ENCODE assay signal across 9 mouse cellular contexts in genomic region chr17:47922116-47922515, GRCm38 (mm10). TPM values are rescaled to one million over a fixed set of nuclear protein-coding genes. Genes with fewer than 3 reads are reported as not detected.
DNase-seq lines count a peak whose midpoint lies in the region; ATAC-seq and TF ChIP-seq lines count a peak whose summit lies in the region.
"Had no signal": no experiment of that assay in that cellular context is flagged by ENCODE, and none has a peak within 500 bp of the region (broad histone marks: within the 10 kb centered on the region; RNA-seq: fewer than 3 reads in every experiment).

No protein-coding gene starts in this region.

- intact Hi-C loops in gastrocnemius, postnatal 36 days (cut with DNase I), result loop anchor here (5.0 kb wide), 1 partner anchor 125 kb away; no protein-coding TSS in a partner anchor

- TF ChIP-seq EP300 in liver, embryonic 14.5 days (IDR thresholded peaks at IDR 0.05; ENCODE audit: low read depth), result no peak

- H3K27me3 ChIP-seq in lung, embryonic 16.5 days (ENCODE audit: control insufficient read depth, insufficient read depth, low read depth, low read length), result no peaks in the 10 kb centered on the region; the same call in 1 of the 2 replicates
- H3K27me3 ChIP-seq in forebrain, embryonic 15.5 days, result peaks cover 16% of the 10 kb centered on the region; the same call in 1 of the 2 replicates
- peaks cover 34% of the 10 kb centered on the region for H3K27me3 ChIP-seq in liver, embryonic 14.5 days (ENCODE audit: control insufficient read depth, insufficient read depth, low read length)

- peak overlapping the region; percentile 66 for H3K4me3 ChIP-seq in lung, embryonic 16.5 days (ENCODE audit: low read length)
- peak overlapping the region; percentile 76 for H3K4me3 ChIP-seq in forebrain, embryonic 15.5 days
- peak overlapping the region; percentile 68 to 70 for H3K4me3 ChIP-seq in liver, embryonic 14.5 days (ENCODE audit: insufficient read depth in 1 of 2, low read depth in 2 of 2, low read length in 2 of 2)

- TF ChIP-seq CTCF in liver, embryonic 14.5 days (IDR thresholded peaks at IDR 0.05; ENCODE audit: low read depth), result no peak

- H3K9me3 ChIP-seq in lung, embryonic 16.5 days (ENCODE audit: control insufficient read depth, low read length), result no peaks in the 10 kb centered on the region
- no peaks in the 10 kb centered on the region for H3K9me3 ChIP-seq in forebrain, embryonic 15.5 days
- no peaks in the 10 kb centered on the region for H3K9me3 ChIP-seq in liver, embryonic 14.5 days (ENCODE audit: control insufficient read depth, low read length)

- H3K4me1 ChIP-seq in lung, embryonic 16.5 days (replicated peaks; ENCODE audit: control insufficient read depth, insufficient read depth, low read length), result peaks cover 40% of the 10 kb centered on the region
- H3K4me1 ChIP-seq in forebrain, embryonic 15.5 days, result peaks cover 69% of the 10 kb centered on the region
- H3K4me1 ChIP-seq in liver, embryonic 14.5 days (replicated peaks; ENCODE audit: control insufficient read depth in 2 of 2, insufficient read depth in 2 of 2, low read length in 1 of 2), result peaks cover 0 to 14% of the 10 kb centered on the region in 2 experiments; a peak in 3 of 4 replicates

- peak overlapping the region; percentile 80 for H3K9ac ChIP-seq in lung, embryonic 16.5 days (ENCODE audit: low read length)
- peak overlapping the region; percentile 69 for H3K9ac ChIP-seq in forebrain, embryonic 15.5 days (replicated peaks)
- no peak overlapping the region for H3K9ac ChIP-seq in liver, embryonic 14.5 days (replicated peaks)

- H3K36me3 ChIP-seq in lung, embryonic 16.5 days (ENCODE audit: control insufficient read depth, insufficient read depth, low read length), result no peaks in the 10 kb centered on the region
- H3K36me3 ChIP-seq in forebrain, embryonic 15.5 days, result no peaks in the 10 kb centered on the region
- no peaks in the 10 kb centered on the region for H3K36me3 ChIP-seq in liver, embryonic 14.5 days (replicated peaks; ENCODE audit: control insufficient read depth, insufficient read depth, low read depth)

- DNase-seq in lung, postnatal 10 days, result no peak
- DNase-seq in liver, embryonic 14.5 days (ENCODE audit: low read depth in 3 of 3, low spot score in 3 of 3), result no peak
- peak; percentile 66 for DNase-seq in thymus, postnatal 25 days
- no peak for DNase-seq in gastrocnemius, postnatal 36 days
- no peak for DNase-seq in embryo, embryonic 9.5 days (ENCODE audit: extremely low spot score)
- no peak for DNase-seq in cerebellum, postnatal 25 days

- 4% methylated on average over 21 of the region's 21 CpGs for WGBS in lung, embryonic 16.5 days
- WGBS in forebrain, embryonic 15.5 days, result 4% methylated on average over 21 of the region's 21 CpGs
- WGBS in liver, embryonic 14.5 days (ENCODE audit: insufficient replicate concordance), result 2% methylated on average over 21 of the region's 21 CpGs

- no peak overlapping the region for H3K27ac ChIP-seq in lung, embryonic 16.5 days (ENCODE audit: low read length)
- H3K27ac ChIP-seq in forebrain, embryonic 15.5 days (replicated peaks), result no peak overlapping the region
- no peak overlapping the region for H3K27ac ChIP-seq in liver, embryonic 14.5 days
- H3K27ac ChIP-seq: macrophage had no signal

- H3K4me2 ChIP-seq in lung, embryonic 16.5 days (ENCODE audit: low read depth, low read length), result peak overlapping the region; percentile 87
- H3K4me2 ChIP-seq in forebrain, embryonic 15.5 days (replicated peaks), result peak overlapping the region; percentile 79
- H3K4me2 ChIP-seq in liver, embryonic 14.5 days (ENCODE audit: low read depth), result peak overlapping the region; percentile 82

- no peak for ATAC-seq in lung, embryonic 16.5 days (ENCODE audit: low read depth)
- no peak for ATAC-seq in forebrain, embryonic 15.5 days (replicated peaks)
- no peak for ATAC-seq in liver, embryonic 14.5 days (ENCODE audit: insufficient read depth)

RNA-seq across cellular contexts. Expression of gene Foxp4, which starts 2.3 kb away (rescaled TPM):
- polyA plus RNA-seq in lung, embryonic 16.5 days (2015; fragmentation: Nextera tagmentation; extraction: Ambion mirVana), result 13.6 and 14.6 TPM in 2 replicates
- polyA plus RNA-seq in forebrain, embryonic 15.5 days (2015; fragmentation: Nextera tagmentation; extraction: Ambion mirVana), result 33.2 and 37.3 TPM in 2 replicates
- 9.4 and 10.1 TPM in 2 replicates for polyA plus RNA-seq in liver, embryonic 14.5 days (2012; rRNA removed)
- 3.5 and 4.7 TPM in 2 replicates for polyA plus RNA-seq in liver, embryonic 14.5 days (2014; fragmentation: Nextera tagmentation; extraction: Ambion mirVana)
- 1 to 10 TPM; 6.1 to 7.0 TPM for total RNA-seq in gastrocnemius, postnatal 36 days (2021)
